Mouse (Mus musculus) heart, embryonic 15.5 days (tissue): ENCODE data around the gene Synpo2l. TPM values are rescaled to one million over a fixed set of nuclear protein-coding genes. Genes with fewer than 3 reads are reported as not detected.
"Not testable (repeated sequence)": the region's sequence is repeated elsewhere in the genome, so short reads cannot be mapped to it uniquely, and the experiment has no call there.

Experiments
- ATAC-seq: fragments of 200-750 bp; cut with Nextera tagmentation; replicated peaks from 2 replicates; pipeline ENCODE4 v1.8.0; 2017; ENCODE audit warnings: low read depth, moderate TSS enrichment; ENCODE audit not compliant: insufficient number of reproducible peaks, insufficient read depth, low FRiP score
- H3K27ac ChIP-seq: fragments of 300-500 bp; sonication (generic); 2 replicates; pipeline ENCODE4 v1.5.1; 2015; ENCODE audit warnings: mild to moderate bottlenecking, inconsistent platforms
- H3K27me3 ChIP-seq: fragments of 300-500 bp; sonication (generic); 2 replicates; pipeline ENCODE4 v1.6.1; 2015; ENCODE audit warnings: inconsistent platforms
- H3K36me3 ChIP-seq: fragments of 300-500 bp; sonication (generic); 2 replicates; pipeline ENCODE4 v1.6.1; 2015; ENCODE audit warnings: mild to moderate bottlenecking, inconsistent platforms
- H3K4me1 ChIP-seq: fragments of 300-500 bp; sonication (generic); replicated peaks from 2 replicates; pipeline ENCODE4 v1.6.1; 2015; ENCODE audit warnings: inconsistent platforms
- H3K4me2 ChIP-seq: fragments of 300-500 bp; sonication (generic); 2 replicates; pipeline ENCODE4 v1.6.1; 2015; ENCODE audit warnings: inconsistent platforms, mild to moderate bottlenecking, moderate library complexity
- H3K4me3 ChIP-seq: fragments of 300-500 bp; sonication (generic); 2 replicates; pipeline ENCODE4 v1.5.1; 2015; ENCODE audit warnings: mild to moderate bottlenecking, inconsistent platforms
- H3K9ac ChIP-seq: fragments of 300-500 bp; sonication (generic); 2 replicates; pipeline ENCODE4 v1.6.1; 2015; ENCODE audit warnings: mild to moderate bottlenecking, inconsistent platforms
- H3K9me3 ChIP-seq: fragments of 300-500 bp; sonication (generic); replicated peaks from 2 replicates; pipeline ENCODE4 v1.6.1; 2016; ENCODE audit warnings: inconsistent platforms
- WGBS: fragments of 180-500 bp; shearing (Covaris S2); methylation state at CpG from one replicate; pipeline ENCODE4 v1.1.7; 2015; ENCODE audit warnings: mixed read lengths; 5-methylcytosine and 5-hydroxymethylcytosine counted together
- polyA plus RNA-seq: library from polyadenylated mRNA; unstranded; fragments of >200 nt; fragmentation: Nextera tagmentation; extraction: Ambion mirVana; gene quantifications from 2 replicates; pipeline ENCODE4 v1.2.1, GENCODE M21; 2015

Gene Synpo2l
- polyA plus RNA-seq, 1 experiment from 2014 or later: 174 TPM

- peaks cover 11% of the 10 kb centered on the region for H3K4me1 ChIP-seq
- H3K36me3 ChIP-seq: no peaks in the 10 kb centered on the region
- H3K27me3 ChIP-seq: no peaks in the 10 kb centered on the region
- no peak; the same call in 1 of the 2 replicates for ATAC-seq
- H3K9ac ChIP-seq: peak overlapping the region; percentile 89
- peak overlapping the region; percentile 84 for H3K4me2 ChIP-seq
- H3K27ac ChIP-seq: peak overlapping the region; percentile 96
- WGBS: 3% methylated on average over 16 of the region's 16 CpGs
- no peaks in the 10 kb centered on the region for H3K9me3 ChIP-seq
- peak overlapping the region; percentile 76 for H3K4me3 ChIP-seq
Measured at GRCm38 (mm10) chr14:20639918-20640619, 28.1 kb downstream of the Synpo2l start.

GRCm38 (mm10) chr14:20638702-20639101, 29.5 kb downstream of the Synpo2l start:
- no peak overlapping the region for H3K9ac ChIP-seq
- H3K9me3 ChIP-seq: no peaks in the 10 kb centered on the region
- no peak for ATAC-seq
- H3K27ac ChIP-seq: no peak overlapping the region
- no peaks in the 10 kb centered on the region for H3K27me3 ChIP-seq
- H3K36me3 ChIP-seq: no peaks in the 10 kb centered on the region
- 90% methylated on average over 6 of the region's 6 CpGs for WGBS
- no peak overlapping the region for H3K4me3 ChIP-seq
- no peak overlapping the region for H3K4me2 ChIP-seq
- H3K4me1 ChIP-seq: peaks cover 11% of the 10 kb centered on the region

GRCm38 (mm10) chr14:20637818-20638574, 30.2 kb downstream of the Synpo2l start:
- 78% methylated on average over 2 of the region's 2 CpGs for WGBS
- H3K9me3 ChIP-seq: no peaks in the 10 kb centered on the region
- H3K4me3 ChIP-seq: no peak overlapping the region
- no peak overlapping the region for H3K4me2 ChIP-seq
- H3K36me3 ChIP-seq: no peaks in the 10 kb centered on the region
- H3K4me1 ChIP-seq: peaks cover 11% of the 10 kb centered on the region
- H3K9ac ChIP-seq: no peak overlapping the region
- no peak overlapping the region for H3K27ac ChIP-seq
- no peaks in the 10 kb centered on the region for H3K27me3 ChIP-seq
- no peak for ATAC-seq

- H3K4me3 ChIP-seq, H3K4me1 ChIP-seq, H3K9ac ChIP-seq, H3K27ac ChIP-seq, H3K27me3 ChIP-seq, H3K36me3 ChIP-seq, H3K4me2 ChIP-seq, H3K9me3 ChIP-seq, ATAC-seq: not testable (repeated sequence)
- WGBS: 91% methylated on average over 3 of the region's 3 CpGs
Measured at GRCm38 (mm10) chr14:20636968-20637367, 31.2 kb downstream of the Synpo2l start.

- no peaks in the 10 kb centered on the region for H3K27me3 ChIP-seq
- no peak overlapping the region for H3K9ac ChIP-seq
- ATAC-seq: no peak
- no peaks in the 10 kb centered on the region for H3K9me3 ChIP-seq
- no peak overlapping the region for H3K4me2 ChIP-seq
- H3K4me3 ChIP-seq: no peak overlapping the region
- 87% methylated on average over 2 of the region's 2 CpGs for WGBS
- no peak overlapping the region for H3K27ac ChIP-seq
- H3K36me3 ChIP-seq: no peaks in the 10 kb centered on the region
- peaks cover 6% of the 10 kb centered on the region for H3K4me1 ChIP-seq
Measured at GRCm38 (mm10) chr14:20635546-20635945, 32.6 kb downstream of the Synpo2l start.

- Histone ChIP-seq H3K4me2 (no peak overlapping the region), H3K36me3 (no peaks in the 10 kb centered on the region), H3K9ac (no peak overlapping the region), H3K27ac (no peak overlapping the region), H3K4me1 (peaks cover 3% of the 10 kb centered on the region; the same call in 1 of the 2 replicates), H3K27me3 (no peaks in the 10 kb centered on the region), H3K9me3 (no peaks in the 10 kb centered on the region), H3K4me3 (no peak overlapping the region)
- no peak for ATAC-seq
- WGBS: 22% methylated on average over 4 of the region's 4 CpGs
Measured at GRCm38 (mm10) chr14:20631253-20631652, 36.9 kb downstream of the Synpo2l start.

GRCm38 (mm10) chr14:20626971-20627370, 41.2 kb downstream of the Synpo2l start:
- H3K36me3 ChIP-seq: no peaks in the 10 kb centered on the region
- no peaks in the 10 kb centered on the region for H3K9me3 ChIP-seq
- no peaks in the 10 kb centered on the region for H3K27me3 ChIP-seq
- no peak for ATAC-seq
- whole genome bisulfite sequencing: 72% methylated on average over 3 of the region's 3 CpGs
- no peak overlapping the region for H3K9ac ChIP-seq
- H3K4me2 ChIP-seq: no peak overlapping the region
- no peak overlapping the region for H3K27ac ChIP-seq
- no peak overlapping the region for H3K4me3 ChIP-seq
- H3K4me1 ChIP-seq: peaks cover 3% of the 10 kb centered on the region; the same call in 1 of the 2 replicates

GRCm38 (mm10) chr14:20626447-20626846, 41.7 kb downstream of the Synpo2l start:
- Histone ChIP-seq H3K4me3 (no peak overlapping the region), H3K4me1 (peaks cover 3% of the 10 kb centered on the region; the same call in 1 of the 2 replicates), H3K27ac (no peak overlapping the region), H3K4me2 (no peak overlapping the region), H3K9me3 (no peaks in the 10 kb centered on the region), H3K36me3 (no peaks in the 10 kb centered on the region), H3K27me3 (no peaks in the 10 kb centered on the region), H3K9ac (no peak overlapping the region)
- WGBS: 77% methylated on average over 2 of the region's 2 CpGs
- no peak for ATAC-seq

- Histone ChIP-seq H3K9me3 (no peaks in the 10 kb centered on the region), H3K36me3 (no peaks in the 10 kb centered on the region), H3K4me1 (peaks cover 7% of the 10 kb centered on the region; the same call in 1 of the 2 replicates), H3K9ac (no peak overlapping the region), H3K4me3 (no peak overlapping the region), H3K27me3 (no peaks in the 10 kb centered on the region), H3K27ac (no peak overlapping the region), H3K4me2 (no peak overlapping the region)
- WGBS: 83% methylated on average over 3 of the region's 3 CpGs
- no peak for ATAC-seq
Measured at GRCm38 (mm10) chr14:20622907-20623306, 45.2 kb downstream of the Synpo2l start.

GRCm38 (mm10) chr14:20622412-20622811, 45.7 kb downstream of the Synpo2l start:
- H3K4me3 ChIP-seq: no peak overlapping the region
- H3K4me1 ChIP-seq: peaks cover 7% of the 10 kb centered on the region; the same call in 1 of the 2 replicates
- H3K27ac ChIP-seq: no peak overlapping the region
- H3K4me2 ChIP-seq: no peak overlapping the region
- no peak overlapping the region for H3K9ac ChIP-seq
- no peaks in the 10 kb centered on the region for H3K36me3 ChIP-seq
- ATAC-seq: no peak
- no peaks in the 10 kb centered on the region for H3K9me3 ChIP-seq
- H3K27me3 ChIP-seq: no peaks in the 10 kb centered on the region
- WGBS: 78% methylated on average over 2 of the region's 2 CpGs

- Histone ChIP-seq H3K27ac (no peak overlapping the region), H3K4me3 (no peak overlapping the region), H3K4me2 (no peak overlapping the region), H3K4me1 (peaks cover 6% of the 10 kb centered on the region), H3K27me3 (no peaks in the 10 kb centered on the region), H3K9ac (no peak overlapping the region), H3K36me3 (no peaks in the 10 kb centered on the region), H3K9me3 (no peaks in the 10 kb centered on the region)
- 81% methylated on average over 2 of the region's 2 CpGs for WGBS
- ATAC-seq: no peak
Measured at GRCm38 (mm10) chr14:20621903-20622302, 46.3 kb downstream of the Synpo2l start.
